Mouse (Mus musculus) liver, embryonic 11.5 days (tissue): ENCODE data around the gene Gm20390. TPM values are rescaled to one million over a fixed set of nuclear protein-coding genes. Genes with fewer than 3 reads are reported as not detected.

ENCODE experiments used
- ATAC-seq: fragments of 200-750 bp; cut with Nextera tagmentation; replicated peaks from 2 replicates; pipeline ENCODE4 v1.8.0; 2017; ENCODE audit warnings: moderate number of reproducible peaks, mild to moderate bottlenecking, moderate TSS enrichment, moderate library complexity; ENCODE audit not compliant: low FRiP score
- DNase-seq: peaks from one replicate; pipeline ENCODE4 v3.0.0-alpha.2; 2017; ENCODE audit warnings: low spot score
- H3K27ac ChIP-seq: fragments of 300-500 bp; sonication (generic); 2 replicates; pipeline ENCODE4 v1.5.1; 2014; ENCODE audit warnings: mild to moderate bottlenecking, low read depth, low read length, control low read depth
- H3K27me3 ChIP-seq: fragments of 300-500 bp; sonication (generic); replicated peaks from 2 replicates; pipeline ENCODE4 v1.6.1; 2014; ENCODE audit warnings: low read length, mixed read lengths; ENCODE audit not compliant: control insufficient read depth, insufficient read depth
- H3K36me3 ChIP-seq: fragments of 300-500 bp; sonication (generic); 2 replicates; pipeline ENCODE4 v1.6.1; 2014; ENCODE audit warnings: mild to moderate bottlenecking, low read length, moderate library complexity, mixed read lengths; ENCODE audit not compliant: control insufficient read depth, insufficient read depth
- H3K4me1 ChIP-seq: fragments of 300-500 bp; sonication (generic); replicated peaks from 2 replicates; pipeline ENCODE4 v1.6.1; 2014; ENCODE audit warnings: low read length, mixed read lengths; ENCODE audit not compliant: control insufficient read depth, insufficient read depth
- H3K4me2 ChIP-seq: fragments of 300-500 bp; sonication (generic); 2 replicates; pipeline ENCODE4 v1.6.1; 2014; ENCODE audit warnings: mild to moderate bottlenecking, control low read depth, moderate library complexity
- H3K4me3 ChIP-seq: fragments of 300-500 bp; sonication (generic); 2 replicates; pipeline ENCODE4 v1.5.1; 2014; ENCODE audit warnings: low read depth, low read length, control low read depth
- H3K9ac ChIP-seq: fragments of 300-500 bp; sonication (generic); 2 replicates; pipeline ENCODE4 v1.6.1; 2014; ENCODE audit warnings: low read depth, low read length, control low read depth
- H3K9me3 ChIP-seq: fragments of 300-500 bp; sonication (generic); 2 replicates; pipeline ENCODE4 v1.6.1; 2016; ENCODE audit warnings: low read length, inconsistent platforms, mixed read lengths; ENCODE audit not compliant: control insufficient read depth
- WGBS: fragments of 180-500 bp; shearing (Covaris S2); extraction: QIAGEN DNeasy Blood & Tissue Kit; methylation state at CpG from one replicate; pipeline ENCODE4 v1.1.7; 2014; 5-methylcytosine and 5-hydroxymethylcytosine counted together
- polyA plus RNA-seq: library from polyadenylated mRNA; unstranded; fragments of >200 nt; fragmentation: Nextera tagmentation; extraction: Ambion mirVana; gene quantifications from 2 replicates; pipeline ENCODE4 v1.2.1, GENCODE M21; 2014

The Gm20390 gene
- 393 TPM in 2 replicates for polyA plus RNA-seq

- H3K4me2 ChIP-seq = peak within 1 kb of the TSS; percentile 63
- H3K36me3 ChIP-seq = peaks cover 21% of the 10 kb centered on the region
- peak within 1 kb of the TSS; percentile 59; the same call in 1 of the 2 replicates for H3K27ac ChIP-seq
- peak within 1 kb of the TSS; percentile 75 for H3K4me3 ChIP-seq
- peak within 1 kb of the TSS; percentile 84 for H3K9ac ChIP-seq
- no peaks in the 10 kb centered on the region for H3K9me3 ChIP-seq
- no peaks in the 10 kb centered on the region for H3K27me3 ChIP-seq
- ATAC-seq (peak; percentile 94), DNase-seq (peak; percentile 98)
- H3K4me1 ChIP-seq = no peaks in the 10 kb centered on the region
- WGBS = under 1% methylated on average over 40 of the region's 40 CpGs
Observed at GRCm38 (mm10) chr11:93968005-93968847, at the start of gene Gm20390, which contains the start of gene Nme1. Gene Gm20390 (minus strand): TSS chr11:93968293. Gene Nme1 (minus strand): TSS chr11:93968521.

GRCm38 (mm10) chr11:94003346-94003745 is 35.3 kb upstream of the Gm20390 start:
- WGBS = 93% methylated on average over 2 of the region's 2 CpGs
- H3K4me3 ChIP-seq = no peak overlapping the region
- ATAC-seq = no peak

GRCm38 (mm10) chr11:93999276-93999675 is 31.2 kb upstream of the Gm20390 start:
- Histone ChIP-seq H3K9ac (no peak overlapping the region), H3K4me3 (no peak overlapping the region), H3K27ac (no peak overlapping the region), H3K9me3 (no peaks in the 10 kb centered on the region), H3K4me2 (no peak overlapping the region), H3K36me3 (no peaks in the 10 kb centered on the region), H3K27me3 (no peaks in the 10 kb centered on the region), H3K4me1 (peaks cover 11% of the 10 kb centered on the region)
- ATAC-seq = no peak
- DNase-seq = no peak

More at GRCm38 (mm10) chr11:94003346-94003745, 35.3 kb upstream of the Gm20390 start:
- Histone ChIP-seq H3K4me1 (no peaks in the 10 kb centered on the region), H3K9me3 (no peaks in the 10 kb centered on the region), H3K4me2 (no peak overlapping the region), H3K27ac (no peak overlapping the region), H3K27me3 (no peaks in the 10 kb centered on the region), H3K9ac (no peak overlapping the region), H3K36me3 (no peaks in the 10 kb centered on the region)
- no peak for DNase-seq

GRCm38 (mm10) chr11:93997141-93997775 is 29.2 kb upstream of the Gm20390 start:
- Histone ChIP-seq H3K4me3 (peak overlapping the region; percentile 96), H3K9me3 (no peaks in the 10 kb centered on the region), H3K4me2 (peak overlapping the region; percentile 92), H3K9ac (no peak overlapping the region), H3K27me3 (no peaks in the 10 kb centered on the region), H3K4me1 (peaks cover 12% of the 10 kb centered on the region), H3K27ac (no peak overlapping the region), H3K36me3 (no peaks in the 10 kb centered on the region)
- DNase-seq (no peak), ATAC-seq (no peak)
- WGBS = 40% methylated on average over 13 of the region's 13 CpGs

DNA sequence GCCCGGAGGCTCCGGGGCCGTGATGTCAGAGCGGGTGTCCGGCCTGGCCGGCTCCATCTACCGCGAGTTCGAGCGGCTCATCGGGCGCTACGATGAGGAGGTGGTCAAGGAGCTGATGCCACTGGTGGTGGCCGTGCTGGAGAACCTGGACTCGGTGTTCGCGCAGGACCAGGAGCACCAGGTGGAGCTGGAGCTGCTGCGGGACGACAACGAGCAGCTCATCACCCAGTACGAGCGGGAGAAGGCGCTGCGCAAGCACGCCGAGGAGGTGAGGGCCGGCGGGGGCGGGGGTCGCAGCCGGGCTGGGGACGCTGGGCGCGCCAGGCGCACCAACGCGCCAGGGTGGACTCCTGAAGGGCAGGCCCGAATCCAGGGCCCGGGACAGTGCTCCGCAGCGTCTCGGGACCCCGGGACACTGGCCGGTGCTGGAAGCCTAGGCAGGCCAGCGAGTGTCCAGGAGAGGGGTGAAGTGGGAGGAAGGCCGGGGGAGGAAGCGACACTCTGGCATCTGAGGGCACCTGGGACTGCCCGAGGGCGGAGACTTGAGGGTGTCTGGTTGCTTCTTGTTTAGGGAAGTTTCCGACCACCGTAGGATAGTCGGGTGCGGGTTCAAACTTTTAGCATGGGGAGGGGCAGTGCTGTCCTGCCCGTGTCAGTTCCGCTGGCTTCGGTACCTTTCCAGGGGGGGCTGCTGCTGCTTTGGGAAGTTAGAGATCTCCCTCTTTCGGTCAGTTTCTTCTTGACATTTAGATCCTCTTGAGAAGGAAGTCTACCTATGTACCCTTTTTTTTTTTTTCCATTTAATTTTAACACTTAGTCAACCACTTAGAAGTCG is 28.4 kb upstream of the Gm20390 start:
- Histone ChIP-seq H3K36me3 (no peaks in the 10 kb centered on the region), H3K9ac (peak overlapping the region; percentile 88), H3K27me3 (no peaks in the 10 kb centered on the region), H3K4me1 (peaks cover 12% of the 10 kb centered on the region), H3K4me2 (peak overlapping the region; percentile 92), H3K27ac (peak overlapping the region; percentile 99), H3K9me3 (no peaks in the 10 kb centered on the region), H3K4me3 (peak overlapping the region; percentile 96)
- WGBS = under 1% methylated on average over 58 of the region's 58 CpGs
- DNase-seq (no peak), ATAC-seq (peak; percentile 26)

- WGBS = 1% methylated on average over 59 of the region's 70 CpGs
Observed at GRCm38 (mm10) chr11:93995720-93996305, 27.7 kb upstream of the Gm20390 start, which contains the start of gene Spag9. Gene Spag9 (plus strand): TSS chr11:93996091.

DNA sequence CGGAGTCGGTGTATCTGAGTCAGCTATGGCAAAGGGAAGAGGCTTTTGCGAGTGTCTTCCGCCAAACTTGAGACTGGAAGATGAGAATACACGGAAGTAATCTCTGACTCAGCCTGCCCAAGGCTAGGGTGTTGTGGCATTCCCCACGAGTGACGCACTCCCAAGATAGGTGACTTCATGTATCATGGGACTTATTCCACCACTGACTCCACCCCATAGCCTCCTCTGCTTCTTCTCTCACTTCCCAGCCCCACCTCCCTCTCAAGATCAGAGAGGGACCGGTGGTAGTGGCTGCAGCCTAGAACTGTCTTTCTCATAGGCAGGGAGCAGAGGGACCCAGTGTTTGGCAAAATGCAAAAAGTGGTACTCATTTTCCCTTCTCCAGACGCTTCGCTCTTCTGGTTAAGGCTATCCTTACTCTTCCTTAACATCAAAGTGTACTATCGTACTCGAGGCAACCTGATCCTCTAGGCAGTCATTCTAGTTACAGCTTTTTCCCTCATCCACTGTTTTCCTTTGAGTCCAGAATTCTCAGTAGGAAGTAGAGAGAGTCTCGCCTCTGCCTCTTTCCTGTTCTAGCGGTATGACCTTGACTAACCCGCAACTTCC is 27.1 kb upstream of the Gm20390 start:
- H3K9me3 ChIP-seq = no peaks in the 10 kb centered on the region
- no peaks in the 10 kb centered on the region for H3K36me3 ChIP-seq
- WGBS = 2% methylated on average over 15 of the region's 15 CpGs
- H3K4me1 ChIP-seq = peaks cover 12% of the 10 kb centered on the region
- peak overlapping the region; percentile 99 for H3K27ac ChIP-seq
- H3K9ac ChIP-seq = peak overlapping the region; percentile 88
- H3K4me3 ChIP-seq = peak overlapping the region; percentile 96
- ATAC-seq = peak; percentile 75
- H3K27me3 ChIP-seq = no peaks in the 10 kb centered on the region
- DNase-seq = peak; percentile 50
- peak overlapping the region; percentile 88 for H3K4me2 ChIP-seq

More at GRCm38 (mm10) chr11:93995720-93996305, 27.7 kb upstream of the Gm20390 start, which contains the start of gene Spag9:
- Histone ChIP-seq H3K4me3 (peak within 1 kb of the TSS; percentile 96), H3K4me1 (peaks cover 12% of the 10 kb centered on the region), H3K27me3 (no peaks in the 10 kb centered on the region), H3K9me3 (no peaks in the 10 kb centered on the region), H3K27ac (peak within 1 kb of the TSS; percentile 99), H3K4me2 (peak within 1 kb of the TSS; percentile 92), H3K36me3 (no peaks in the 10 kb centered on the region), H3K9ac (peak within 1 kb of the TSS; percentile 88)
- ATAC-seq (peak; percentile 91), DNase-seq (peak; percentile 92)
